ENCODE assay signal across 1 mouse cellular context in genomic region chr8:110669932-110670628, GRCm38 (mm10).
TF ChIP-seq lines count a peak whose summit lies in the region.

No protein-coding gene starts in this region.

TF ChIP-seq in MEL, 35 proteins besides CTCF, POLR2A, EP300 and RAD21:
- TF ChIP-seq KAT2A (conservative IDR thresholded peaks at IDR 0.05; ENCODE audit: low read depth, low read length) = no peak
- no peak for TF ChIP-seq USF1 (IDR thresholded peaks at IDR 0.05; ENCODE audit: low read depth, low read length)
- no peak for TF ChIP-seq MYC (IDR thresholded peaks at IDR 0.05; ENCODE audit: low read depth, low read length)
- no peak for TF ChIP-seq ZMIZ1 (IDR thresholded peaks at IDR 0.05; ENCODE audit: low read depth, low read length)
- no peak for TF ChIP-seq MEF2A (IDR thresholded peaks at IDR 0.05; ENCODE audit: extremely low read depth, insufficient replicate concordance, low read depth, low read length, poor library complexity, severe bottlenecking)
- TF ChIP-seq NRF1 (IDR thresholded peaks at IDR 0.05; ENCODE audit: insufficient read depth, low read depth, low read length, poor library complexity, severe bottlenecking) = no peak
- TF ChIP-seq MAX (IDR thresholded peaks at IDR 0.05; ENCODE audit: low read length) = no peak
